Mouse (Mus musculus) forebrain, postnatal 0 days (tissue): ENCODE measurements around the gene Tsc2. TPM values are rescaled to one million over a fixed set of nuclear protein-coding genes. Genes with fewer than 3 reads are reported as not detected.
A peak's percentile ranks its signal among the peaks of the same experiment; 100 is the strongest.

Experiments used
- ATAC-seq: fragments of 200-750 bp; cut with Nextera tagmentation; 2 replicates; pipeline ENCODE4 v1.8.0; 2017; ENCODE audit warnings: mild to moderate bottlenecking, moderate library complexity
- DNase-seq: peaks from one replicate; pipeline ENCODE4 v3.0.0-alpha.2; 2015
- H3K27ac ChIP-seq: fragments of 300-500 bp; sonication (generic); 2 replicates; pipeline ENCODE4 v1.5.1; 2014; ENCODE audit warnings: low read depth, mild to moderate bottlenecking, antibody characterized with exemption, low read length, moderate library complexity, mixed read lengths
- H3K27me3 ChIP-seq: fragments of 300-500 bp; sonication (generic); 2 replicates; pipeline ENCODE4 v1.6.1; 2014; ENCODE audit warnings: mild to moderate bottlenecking, low read length, mixed read lengths; ENCODE audit not compliant: insufficient read depth
- H3K36me3 ChIP-seq: fragments of 300-500 bp; sonication (generic); 2 replicates; pipeline ENCODE4 v1.6.1; 2014; ENCODE audit warnings: mild to moderate bottlenecking, moderate library complexity; ENCODE audit not compliant: insufficient read depth
- H3K4me1 ChIP-seq: fragments of 300-500 bp; sonication (generic); 2 replicates; pipeline ENCODE4 v1.6.1; 2014; ENCODE audit warnings: antibody characterized with exemption; ENCODE audit not compliant: insufficient read depth
- H3K4me2 ChIP-seq: fragments of 300-500 bp; sonication (generic); 2 replicates; pipeline ENCODE4 v1.6.1; 2014; ENCODE audit warnings: low read depth, mild to moderate bottlenecking, moderate library complexity
- H3K4me3 ChIP-seq: fragments of 300-500 bp; sonication (generic); 2 replicates; pipeline ENCODE4 v1.5.1; 2014; ENCODE audit warnings: low read depth, low read length, mixed read lengths
- H3K9ac ChIP-seq: fragments of 300-500 bp; sonication (generic); 2 replicates; pipeline ENCODE4 v1.6.1; 2014; ENCODE audit warnings: mild to moderate bottlenecking
- H3K9me3 ChIP-seq: fragments of 300-500 bp; sonication (generic); 2 replicates; pipeline ENCODE4 v1.6.1; 2016; ENCODE audit warnings: low read length
- CTCF ChIP-seq: sonication (generic); IDR thresholded peaks from 2 replicates; pipeline ENCODE4 v1.5.1; 2016; ENCODE audit warnings: antibody characterized with exemption, control low read depth, low read depth
- WGBS: fragments of 180-500 bp; shearing (Covaris S2); extraction: QIAGEN DNeasy Blood & Tissue Kit; methylation state at CpG from one replicate; pipeline ENCODE4 v1.1.7; 2014; 5-methylcytosine and 5-hydroxymethylcytosine counted together
- polyA plus RNA-seq: library from polyadenylated mRNA; unstranded; fragments of >200 nt; fragmentation: Nextera tagmentation; extraction: Ambion mirVana; gene quantifications from 2 replicates; pipeline ENCODE4 v1.2.1, GENCODE M21; 2015
- total RNA-seq: library from RNA; depleted of rRNA; stranded (reverse); fragments of >200 nt; gene quantifications from 2 replicates; pipeline ENCODE4 v1.2.3, GENCODE M21; 2014

Tsc2 gene
- total and polyA plus RNA-seq, 2 experiments from 2014 or later = 56.2 to 92.6 TPM

DNA sequence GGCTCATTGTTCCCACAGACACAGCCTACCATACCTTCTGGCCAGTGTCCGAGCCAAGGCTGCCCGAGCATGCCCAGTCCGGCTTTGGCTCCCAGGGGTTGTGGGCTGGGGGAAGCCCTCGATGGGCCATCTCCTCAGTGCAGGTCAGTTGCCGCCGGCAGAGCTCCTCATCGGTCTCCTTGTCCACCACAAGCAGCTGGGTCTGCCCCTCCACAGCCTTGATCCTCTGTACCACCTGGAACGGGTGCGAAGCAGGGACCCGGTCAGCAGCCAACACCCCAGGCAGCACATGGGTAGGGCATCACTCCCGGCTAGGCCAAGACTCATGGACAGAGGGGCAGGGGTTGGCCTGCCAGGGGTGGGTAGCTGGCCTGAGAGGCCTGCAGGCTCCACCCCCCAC lies 15.1 kb upstream of the Tsc2 start:
- no peak overlapping the region for H3K9ac ChIP-seq
- H3K27ac ChIP-seq = no peak overlapping the region
- no peak for ATAC-seq
- no peak for TF ChIP-seq CTCF
- 77% methylated on average over 11 of the region's 11 CpGs for WGBS
- H3K4me2 ChIP-seq = no peak overlapping the region
- no peaks in the 10 kb centered on the region for H3K9me3 ChIP-seq
- DNase-seq = no peak
- no peak overlapping the region for H3K4me3 ChIP-seq
- H3K4me1 ChIP-seq = peaks cover 4% of the 10 kb centered on the region; the same call in 1 of the 2 replicates
- no peaks in the 10 kb centered on the region for H3K27me3 ChIP-seq
- H3K36me3 ChIP-seq = no peaks in the 10 kb centered on the region

DNA sequence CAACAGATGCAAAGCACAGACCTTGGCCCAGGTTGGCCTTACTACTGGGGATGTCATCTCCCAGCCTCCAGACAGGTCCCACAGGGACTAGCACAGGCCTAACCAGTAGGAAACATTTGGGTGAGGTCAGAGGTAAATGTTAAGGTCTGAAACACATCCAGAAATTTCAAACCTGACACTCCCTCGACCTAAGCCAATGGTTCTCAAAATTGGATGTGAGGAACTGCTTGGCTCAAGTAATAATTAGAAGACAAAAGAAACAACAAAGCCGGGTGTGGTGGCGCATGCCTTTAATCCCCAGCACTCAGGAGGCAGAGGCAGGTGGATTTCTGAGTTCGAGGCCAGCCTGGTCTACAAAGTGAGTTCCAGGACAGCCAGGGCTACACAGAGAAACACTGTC lies 14.0 kb upstream of the Tsc2 start:
- peaks cover 4% of the 10 kb centered on the region; the same call in 1 of the 2 replicates for H3K4me1 ChIP-seq
- no peak for TF ChIP-seq CTCF
- DNase-seq (no peak), ATAC-seq (no peak)
- no peaks in the 10 kb centered on the region for H3K27me3 ChIP-seq
- H3K9me3 ChIP-seq = no peaks in the 10 kb centered on the region
- no peak overlapping the region for H3K4me2 ChIP-seq
- no peak overlapping the region for H3K4me3 ChIP-seq
- H3K27ac ChIP-seq = no peak overlapping the region
- WGBS = 81% methylated on average over 4 of the region's 4 CpGs
- H3K9ac ChIP-seq = no peak overlapping the region
- no peaks in the 10 kb centered on the region for H3K36me3 ChIP-seq

DNA sequence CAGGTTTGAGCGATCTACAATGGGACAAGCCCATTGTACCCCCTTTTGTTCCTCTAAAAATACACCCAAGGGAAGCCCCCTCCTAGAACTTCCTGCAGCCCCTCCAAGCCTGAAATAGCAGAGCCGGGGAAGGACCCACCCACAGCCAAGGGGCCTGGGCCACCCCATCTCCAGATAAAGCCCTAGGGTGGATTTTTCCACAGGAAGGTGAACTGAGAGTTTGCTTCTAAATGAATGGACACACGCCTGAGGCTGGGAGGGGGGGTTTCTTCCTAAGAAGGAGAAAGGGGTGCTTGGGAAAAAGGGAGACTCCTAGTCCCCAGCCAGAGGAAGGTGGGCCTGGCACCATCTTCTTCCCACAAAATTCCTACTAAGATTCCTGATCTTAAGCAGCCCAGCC lies 13.5 kb upstream of the Tsc2 start:
- Histone ChIP-seq H3K27me3 (no peaks in the 10 kb centered on the region), H3K36me3 (no peaks in the 10 kb centered on the region), H3K4me2 (no peak overlapping the region), H3K4me1 (peaks cover 4% of the 10 kb centered on the region; the same call in 1 of the 2 replicates), H3K9me3 (no peaks in the 10 kb centered on the region), H3K9ac (no peak overlapping the region), H3K4me3 (no peak overlapping the region), H3K27ac (0 out of 2 replicates have a peak overlapping the region, but pooled peaks have one; percentile 15)
- 78% methylated on average over 3 of the region's 3 CpGs for WGBS
- TF ChIP-seq CTCF = no peak
- DNase-seq (no peak), ATAC-seq (no peak)

DNA sequence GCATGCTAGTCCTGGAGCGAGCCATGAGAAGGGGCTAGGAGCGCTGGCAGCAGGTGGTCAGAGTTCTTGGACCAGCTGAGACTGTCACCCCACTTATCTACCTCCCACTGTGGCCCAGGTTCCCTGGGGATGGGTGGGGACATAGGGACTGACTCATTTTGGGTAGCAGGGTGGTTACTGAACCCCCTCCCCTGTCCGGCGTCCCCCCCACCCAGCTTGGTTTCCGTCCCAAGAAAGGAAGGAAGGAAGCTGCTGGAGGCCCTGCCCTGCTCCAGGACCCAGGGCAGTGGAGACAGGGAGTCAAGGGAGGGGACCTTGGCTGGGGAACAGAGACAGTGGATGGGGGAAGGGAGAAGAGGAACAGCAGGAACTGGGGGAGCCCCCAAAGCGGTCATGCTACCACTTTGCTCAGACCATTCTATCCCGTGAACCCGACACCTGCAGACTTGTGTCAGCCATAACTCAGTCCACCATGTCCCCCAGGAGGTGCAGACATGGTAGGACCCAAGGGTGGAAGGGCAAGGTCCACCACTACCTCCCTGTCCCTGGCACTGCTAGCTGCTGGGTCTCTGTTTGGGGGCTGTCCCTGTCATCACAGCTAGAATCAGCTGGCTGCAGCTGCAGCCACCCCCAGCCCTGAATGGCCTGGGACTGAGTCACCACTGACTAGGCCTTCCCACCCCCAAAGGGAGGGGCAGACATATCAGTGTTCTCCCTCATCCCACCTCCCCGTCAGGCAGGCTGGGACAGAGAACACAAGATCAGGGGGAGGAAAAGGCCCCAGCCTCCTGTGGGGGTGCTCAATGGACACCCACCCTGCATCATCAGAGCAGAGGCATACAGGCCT lies 12.7 kb upstream of the Tsc2 start:
- Histone ChIP-seq H3K4me3 (no peak overlapping the region), H3K9me3 (no peaks in the 10 kb centered on the region), H3K36me3 (peaks cover 4% of the 10 kb centered on the region; the same call in 1 of the 2 replicates), H3K4me1 (peaks cover 4% of the 10 kb centered on the region; the same call in 1 of the 2 replicates), H3K27ac (no peak overlapping the region), H3K9ac (no peak overlapping the region), H3K27me3 (no peaks in the 10 kb centered on the region), H3K4me2 (no peak overlapping the region)
- no peak for TF ChIP-seq CTCF
- DNase-seq (no peak), ATAC-seq (no peak)
- WGBS = 82% methylated on average over 9 of the region's 9 CpGs

DNA sequence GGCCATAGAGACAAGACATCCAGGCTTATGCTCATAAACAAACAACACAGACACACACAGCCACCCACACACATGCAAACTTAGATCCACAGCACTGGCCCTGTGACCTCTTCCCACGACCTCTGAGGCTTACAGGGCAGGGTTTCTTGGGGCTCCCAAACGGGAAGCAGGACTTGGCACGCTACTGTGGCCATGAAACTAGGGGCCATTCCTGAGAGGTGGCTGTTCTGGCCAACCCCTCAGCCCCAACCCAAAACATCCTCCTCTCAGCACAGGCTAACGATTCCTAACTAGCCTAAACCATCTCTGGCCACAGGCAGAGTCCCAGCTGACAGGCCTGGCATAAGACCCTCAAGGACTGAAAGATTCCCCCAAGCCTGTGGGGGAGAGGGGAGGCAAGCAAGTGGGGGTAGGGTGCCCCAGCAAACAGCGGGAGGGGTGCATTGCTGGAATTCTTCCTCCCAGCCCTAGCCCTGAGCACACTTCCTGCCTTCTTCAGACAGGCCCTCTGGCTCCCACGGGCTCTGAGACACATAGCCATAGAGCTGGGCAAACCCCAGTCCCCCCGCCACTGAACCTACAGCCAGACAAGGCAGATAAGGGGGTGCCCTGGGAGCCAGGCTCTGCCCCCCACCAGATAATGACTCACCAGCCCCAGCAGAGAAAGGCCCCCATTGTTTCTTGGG lies 11.7 kb upstream of the Tsc2 start:
- H3K9me3 ChIP-seq = no peaks in the 10 kb centered on the region
- 0 out of 2 replicates have a peak overlapping the region, but pooled peaks have one; percentile 15 for H3K27ac ChIP-seq
- H3K4me1 ChIP-seq = no peaks in the 10 kb centered on the region
- no peak for TF ChIP-seq CTCF
- no peak for DNase-seq
- H3K4me2 ChIP-seq = no peak overlapping the region
- no peak for ATAC-seq
- no peaks in the 10 kb centered on the region for H3K27me3 ChIP-seq
- H3K9ac ChIP-seq = no peak overlapping the region
- no peak overlapping the region for H3K4me3 ChIP-seq
- WGBS = 49% methylated on average over 7 of the region's 7 CpGs
- peaks cover 7% of the 10 kb centered on the region; the same call in 1 of the 2 replicates for H3K36me3 ChIP-seq

DNA sequence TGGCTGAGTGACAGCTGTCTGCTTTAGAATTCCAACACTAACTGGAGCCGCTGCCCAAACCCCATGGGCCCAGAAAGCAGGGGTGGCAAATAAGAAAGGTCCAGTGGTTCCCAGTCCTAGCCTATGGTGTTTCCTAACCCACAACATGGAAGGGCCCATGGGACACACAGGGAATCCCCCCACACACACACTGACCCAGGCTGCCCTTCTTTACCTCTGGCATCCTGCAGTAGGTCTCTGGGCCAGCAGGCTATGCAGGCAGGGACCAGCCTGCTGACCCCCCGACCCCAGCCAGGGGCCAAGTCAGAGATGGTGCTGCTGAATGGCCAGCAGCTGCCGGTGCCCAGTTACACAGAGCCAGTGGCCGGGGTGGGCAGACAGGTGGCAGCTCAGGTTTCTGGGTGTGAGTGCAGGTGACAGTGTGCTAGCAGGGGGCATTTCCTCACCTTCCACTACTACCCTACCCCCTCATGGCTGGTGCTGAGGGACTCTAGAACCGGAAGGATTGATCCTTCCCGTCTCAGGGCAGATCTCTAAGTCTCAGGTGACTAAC lies 10.4 kb upstream of the Tsc2 start:
- Histone ChIP-seq H3K4me3 (no peak overlapping the region), H3K27me3 (no peaks in the 10 kb centered on the region), H3K4me2 (no peak overlapping the region), H3K9ac (no peak overlapping the region), H3K27ac (no peak overlapping the region), H3K4me1 (no peaks in the 10 kb centered on the region), H3K9me3 (no peaks in the 10 kb centered on the region), H3K36me3 (peaks cover 19% of the 10 kb centered on the region)
- 77% methylated on average over 6 of the region's 6 CpGs for WGBS
- TF ChIP-seq CTCF = no peak
- DNase-seq (no peak), ATAC-seq (no peak)

DNA sequence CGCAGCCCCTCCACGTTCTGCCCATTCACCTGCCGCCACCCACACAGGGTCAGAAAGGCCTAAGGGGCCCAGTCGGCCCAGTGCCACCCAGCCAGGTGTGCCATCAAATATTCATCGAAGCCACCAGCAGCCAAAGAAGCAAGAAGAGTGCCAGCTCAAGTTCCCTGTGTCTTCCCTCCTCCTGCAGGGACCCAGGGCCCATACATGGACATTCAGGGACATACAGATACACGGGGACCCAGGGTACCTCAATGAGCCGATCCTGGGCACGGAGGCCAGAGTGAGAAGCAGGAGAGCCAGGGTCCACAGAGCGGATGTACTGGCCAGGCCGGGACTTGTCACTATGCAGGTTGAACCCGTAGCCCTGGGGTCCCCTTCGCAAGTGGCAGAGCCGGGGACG lies 9.5 kb upstream of the Tsc2 start:
- no peak for ATAC-seq
- H3K36me3 ChIP-seq = peaks cover 19% of the 10 kb centered on the region
- TF ChIP-seq CTCF = no peak
- H3K9ac ChIP-seq = no peak overlapping the region
- H3K9me3 ChIP-seq = no peaks in the 10 kb centered on the region
- no peak overlapping the region for H3K4me3 ChIP-seq
- DNase-seq = no peak
- H3K27me3 ChIP-seq = no peaks in the 10 kb centered on the region
- no peak overlapping the region for H3K27ac ChIP-seq
- no peak overlapping the region for H3K4me2 ChIP-seq
- no peaks in the 10 kb centered on the region for H3K4me1 ChIP-seq
- WGBS = 91% methylated on average over 14 of the region's 14 CpGs
